Mouse (Mus musculus) gastrocnemius, adult 2 months (tissue): ENCODE results near the gene Fryl. TPM values are rescaled to one million over a fixed set of nuclear protein-coding genes. Genes with fewer than 3 reads are reported as not detected.
A peak's percentile ranks its signal among the peaks of the same experiment; 100 is the strongest.

Experiments used
- DNase-seq: peaks from one replicate; pipeline ENCODE4 v3.0.0; 2022
- H3K27ac ChIP-seq: fragments of 200-600 bp; 2 replicates; pipeline ENCODE4 v1.8.1; 2022; ENCODE audit warnings: mild to moderate bottlenecking
- H3K4me3 ChIP-seq: fragments of 200-600 bp; 2 replicates; pipeline ENCODE4 v1.8.1; 2022; ENCODE audit warnings: mild to moderate bottlenecking, moderate library complexity
- CTCF ChIP-seq: fragments of 200-600 bp; IDR thresholded peaks from 2 replicates; pipeline ENCODE4 v1.8.1; 2022; ENCODE audit warnings: antibody characterized with exemption, mild to moderate bottlenecking, moderate library complexity
- intact Hi-C: fragments of 180-260 bp; cut with DNase I; formaldehyde crosslinking; loops from one replicate; pipeline ENCODE4 v1.15.1; 2025
- long read RNA-seq, 2 experiments: library from polyadenylated mRNA; stranded (forward); transcript quantifications; one replicate each; pipeline ENCODE4 v2.0.0; 2021
- total RNA-seq, 2 experiments: library from RNA; stranded (reverse); gene quantifications; 2 replicates each; pipeline ENCODE4 v1.2.3; 2021

The Fryl gene
- total RNA-seq: 10 to 100 TPM; 14.6 to 23.5 TPM
- long read RNA-seq, experiment 1, partial matches to known transcripts: 4 of 9 reads
- long read RNA-seq, experiment 1, other reads (novel, unspliced or antisense): 5 of 9 reads
- long read RNA-seq, experiment 2, full-length matches to known transcripts: 1 of 11 reads
- long read RNA-seq, experiment 2, partial matches to known transcripts: 3 of 11 reads
- long read RNA-seq, experiment 2, other reads (novel, unspliced or antisense): 7 of 11 reads

- Histone ChIP-seq H3K27ac (peak within 1 kb of the TSS; percentile 92), H3K4me3 (peak within 1 kb of the TSS; percentile 90)
- peak; percentile 99 for DNase-seq
- TF ChIP-seq CTCF: no peak
- intact Hi-C loops: loop anchor here (5.0 kb wide), 3 partner anchors 36 to 126 kb away; partner anchors contain the start of gene Ociad1
Observed at GRCm38 (mm10) chr5:73256352-73257065, at the start of gene Fryl. Fryl (minus strand) TSS chr5:73256619.

GRCm38 (mm10) chr5:73304507-73304906 lies 48.1 kb upstream of the Fryl start:
- DNase-seq: no peak
- TF ChIP-seq CTCF: no peak
- Histone ChIP-seq H3K4me3 (no peak overlapping the region), H3K27ac (no peak overlapping the region)
- intact Hi-C loops: no loop called here

GRCm38 (mm10) chr5:73301601-73302307 lies 45.3 kb upstream of the Fryl start:
- TF ChIP-seq CTCF: no peak
- intact Hi-C loops: no loop called here
- DNase-seq: no peak
- Histone ChIP-seq H3K27ac (no peak overlapping the region), H3K4me3 (no peak overlapping the region)

- no peak overlapping the region for H3K4me3 ChIP-seq
- no peak for DNase-seq
- intact Hi-C loops: no loop called here
- H3K27ac ChIP-seq: no peak overlapping the region
- no peak for TF ChIP-seq CTCF
Observed at GRCm38 (mm10) chr5:73295916-73296315, 39.5 kb upstream of the Fryl start.

DNA sequence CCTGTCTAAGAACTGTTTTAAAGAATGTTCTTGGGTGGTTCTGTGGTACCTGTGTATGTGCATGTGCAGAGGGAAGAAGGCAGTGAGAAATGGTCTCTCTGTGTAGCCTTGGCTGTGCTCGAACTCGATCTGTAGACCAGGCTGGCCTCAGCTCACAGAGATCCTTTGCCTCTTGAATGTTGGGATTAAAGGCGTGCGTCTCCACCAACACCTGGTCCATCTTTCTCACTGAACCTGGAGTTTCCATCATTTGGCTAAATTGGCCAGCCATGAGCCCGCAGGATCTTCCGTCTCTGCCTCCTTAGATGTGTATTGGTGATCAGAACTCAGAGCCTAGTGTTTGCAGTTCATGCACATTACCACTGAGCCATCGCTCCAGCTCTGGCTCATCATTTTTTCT lies 38.6 kb upstream of the Fryl start:
- Histone ChIP-seq H3K4me3 (no peak overlapping the region), H3K27ac (no peak overlapping the region)
- no peak for DNase-seq
- TF ChIP-seq CTCF: no peak
- intact Hi-C loops: no loop called here

DNA sequence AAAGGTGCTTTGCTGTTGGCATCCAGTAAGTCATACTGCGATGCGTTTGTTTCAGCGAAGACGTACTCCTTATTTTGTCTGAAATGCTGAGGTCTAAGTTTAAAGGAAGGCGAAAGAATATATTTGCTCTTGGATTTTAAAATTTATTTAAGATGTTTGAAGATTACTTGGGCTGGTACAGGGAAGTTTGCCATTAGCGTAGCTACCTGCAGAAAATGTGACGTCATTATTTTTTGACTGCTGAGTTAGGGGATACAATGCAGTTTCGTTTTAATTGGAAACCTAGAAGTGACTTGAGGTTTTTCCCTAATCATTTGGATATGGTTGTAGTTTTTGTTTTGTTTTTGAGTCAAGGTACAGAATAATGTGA lies 37.0 kb upstream of the Fryl start:
- intact Hi-C loops: loop anchor here (5.0 kb wide), 2 partner anchors 36 to 89 kb away; partner anchors contain the start of gene Fryl
- TF ChIP-seq CTCF: no peak
- H3K27ac ChIP-seq: peak overlapping the region; percentile 99
- DNase-seq: no peak
- H3K4me3 ChIP-seq: peak overlapping the region; percentile 88

DNA sequence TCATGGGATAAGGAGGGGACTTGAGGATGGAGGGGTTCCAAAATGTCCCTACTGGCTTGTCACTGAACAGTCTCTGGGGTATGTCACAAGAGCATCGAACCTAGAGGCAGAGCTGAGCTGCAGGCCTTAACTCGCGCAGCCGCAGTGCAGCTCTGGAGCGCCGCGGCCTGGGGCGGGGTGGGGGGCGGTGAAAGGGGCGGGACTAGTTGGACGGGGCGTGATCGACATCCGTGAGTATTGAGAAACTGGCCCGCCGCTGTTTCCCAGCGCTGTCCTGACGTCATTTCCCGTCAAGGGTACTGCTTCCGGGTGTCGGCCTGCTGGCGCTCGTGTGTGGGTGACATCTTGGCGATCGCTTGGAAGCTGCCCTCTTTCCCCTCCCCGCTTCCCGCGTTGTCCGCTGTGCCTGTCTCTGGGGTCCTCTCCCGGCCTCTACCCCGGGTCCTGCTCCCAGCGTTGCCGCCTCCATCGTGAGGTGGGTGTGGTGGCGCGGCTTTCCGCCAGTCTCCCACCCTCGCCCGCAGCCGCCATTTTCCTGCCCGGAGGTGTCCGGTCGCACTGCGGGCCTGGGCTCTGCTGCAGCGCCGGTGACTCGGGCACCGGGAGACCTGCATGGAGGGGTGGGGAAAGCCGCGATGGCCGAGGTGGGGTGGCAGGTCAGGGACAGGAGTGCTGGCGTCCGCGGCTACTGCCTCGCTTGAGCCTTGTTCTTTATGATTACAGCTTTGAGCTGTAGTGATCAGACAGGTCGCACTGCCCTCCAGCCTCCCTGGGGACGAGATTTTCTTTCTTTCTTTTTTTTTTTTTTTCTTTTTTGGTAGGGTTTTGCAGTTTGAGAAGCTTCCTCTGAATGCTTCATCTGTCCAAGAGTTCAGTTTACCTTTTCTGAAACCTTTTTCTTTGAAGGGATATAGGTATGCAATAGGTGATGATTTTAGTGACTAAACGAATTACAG lies 36.4 kb upstream of the Fryl start, which contains the start of gene Ociad1:
TSS of gene Ociad1 (plus strand) at position 283 of the 956 bp plus-strand sequence.
- intact Hi-C loops: loop anchor here (5.0 kb wide), 2 partner anchors 35 to 90 kb away; partner anchors contain the start of gene Fryl
- peak within 1 kb of the TSS; percentile 88 for H3K4me3 ChIP-seq
- peak within 1 kb of the TSS; percentile 99 for H3K27ac ChIP-seq
- peak; percentile 97 for DNase-seq
- TF ChIP-seq CTCF: peak; percentile 16; the same call in 1 of the 2 replicates

GRCm38 (mm10) chr5:73289900-73290299 lies 33.5 kb upstream of the Fryl start:
- no peak for DNase-seq
- Histone ChIP-seq H3K27ac (no peak overlapping the region), H3K4me3 (no peak overlapping the region)
- intact Hi-C loops: loop anchor here (5.0 kb wide), 2 partner anchors 33 to 92 kb away; partner anchors contain the start of gene Fryl
- no peak for TF ChIP-seq CTCF

- Histone ChIP-seq H3K27ac (no peak overlapping the region), H3K4me3 (no peak overlapping the region)
- intact Hi-C loops: no loop called here
- no peak for TF ChIP-seq CTCF
- no peak for DNase-seq
Observed at GRCm38 (mm10) chr5:73286603-73287002, 30.2 kb upstream of the Fryl start.

GRCm38 (mm10) chr5:73285470-73285978 lies 29.1 kb upstream of the Fryl start:
- intact Hi-C loops: no loop called here
- Histone ChIP-seq H3K27ac (no peak overlapping the region), H3K4me3 (no peak overlapping the region)
- DNase-seq: no peak
- no peak for TF ChIP-seq CTCF

- no peak overlapping the region for H3K4me3 ChIP-seq
- no peak for TF ChIP-seq CTCF
- H3K27ac ChIP-seq: no peak overlapping the region
- intact Hi-C loops: no loop called here
- no peak for DNase-seq
Observed at GRCm38 (mm10) chr5:73284046-73284445, 27.6 kb upstream of the Fryl start.

GRCm38 (mm10) chr5:73280567-73280850 lies 24.1 kb upstream of the Fryl start:
- DNase-seq: no peak
- no peak for TF ChIP-seq CTCF
- Histone ChIP-seq H3K27ac (peak overlapping the region; percentile 66; the same call in 1 of the 2 replicates), H3K4me3 (no peak overlapping the region)
- intact Hi-C loops: no loop called here
